Mouse (Mus musculus) midbrain, embryonic 14.5 days (tissue): ENCODE measurements around the gene Tcf7l2. TPM values are rescaled to one million over a fixed set of nuclear protein-coding genes. Genes with fewer than 3 reads are reported as not detected.
A peak's percentile ranks its signal among the peaks of the same experiment; 100 is the strongest.

Source experiments
- ATAC-seq: fragments of 200-750 bp; cut with Nextera tagmentation; 2 replicates; pipeline ENCODE4 v1.8.0; 2017; ENCODE audit warnings: moderate number of reproducible peaks, moderate library complexity; ENCODE audit not compliant: low FRiP score, low TSS enrichment
- DNase-seq: peaks from one replicate; pipeline ENCODE4 v3.0.0-alpha.2; 2015
- H3K27ac ChIP-seq: fragments of 300-500 bp; sonication (generic); replicated peaks from 2 replicates; pipeline ENCODE4 v1.5.1; 2014; ENCODE audit warnings: mild to moderate bottlenecking, low read depth, low read length, moderate library complexity
- H3K27me3 ChIP-seq: fragments of 300-500 bp; sonication (generic); 2 replicates; pipeline ENCODE4 v1.6.1; 2014; ENCODE audit warnings: low read length, control low read depth, mixed read lengths; ENCODE audit not compliant: control insufficient read depth, insufficient read depth
- H3K36me3 ChIP-seq: fragments of 300-500 bp; sonication (generic); 2 replicates; pipeline ENCODE4 v1.6.1; 2014; ENCODE audit warnings: low read length, control low read depth; ENCODE audit not compliant: control insufficient read depth, insufficient read depth
- H3K4me1 ChIP-seq: fragments of 300-500 bp; sonication (generic); 2 replicates; pipeline ENCODE4 v1.6.1; 2014; ENCODE audit warnings: mild to moderate bottlenecking, antibody characterized with exemption, low read length, control low read depth; ENCODE audit not compliant: control insufficient read depth, insufficient read depth
- H3K4me2 ChIP-seq: fragments of 300-500 bp; sonication (generic); 2 replicates; pipeline ENCODE4 v1.6.1; 2014; ENCODE audit warnings: mild to moderate bottlenecking, low read length, moderate library complexity
- H3K4me3 ChIP-seq: fragments of 300-500 bp; sonication (generic); replicated peaks from 2 replicates; pipeline ENCODE4 v1.5.1; 2014; ENCODE audit warnings: low read depth, low read length
- H3K9ac ChIP-seq: fragments of 300-500 bp; sonication (generic); replicated peaks from 2 replicates; pipeline ENCODE4 v1.6.1; 2014; ENCODE audit warnings: mild to moderate bottlenecking, low read length, moderate library complexity
- H3K9me3 ChIP-seq: fragments of 300-500 bp; sonication (generic); 2 replicates; pipeline ENCODE4 v1.6.1; 2016; ENCODE audit warnings: low read length, control low read depth, mixed read lengths; ENCODE audit not compliant: control insufficient read depth
- WGBS: fragments of 180-500 bp; shearing (Covaris S2); extraction: QIAGEN DNeasy Blood & Tissue Kit; methylation state at CpG from one replicate; pipeline ENCODE4 v1.1.7; 2014; 5-methylcytosine and 5-hydroxymethylcytosine counted together
- polyA plus RNA-seq: library from polyadenylated mRNA; unstranded; fragments of >200 nt; fragmentation: Nextera tagmentation; extraction: Ambion mirVana; gene quantifications from 2 replicates; pipeline ENCODE4 v1.2.1, GENCODE M21; 2014

Tcf7l2 gene
- polyA plus RNA-seq, 1 experiment from 2014 or later = 768 TPM

GRCm38 (mm10) chr19:55747237-55747925, 5.8 kb downstream of the Tcf7l2 start:
- WGBS = 25% methylated on average over 13 of the region's 13 CpGs
- peak; percentile 38 for DNase-seq
- H3K4me3 ChIP-seq = peak overlapping the region; percentile 60
- peak overlapping the region; percentile 72 for H3K4me2 ChIP-seq
- peak overlapping the region; percentile 84 for H3K27ac ChIP-seq
- H3K9ac ChIP-seq = peak overlapping the region; percentile 92
- no peaks in the 10 kb centered on the region for H3K36me3 ChIP-seq
- H3K9me3 ChIP-seq = no peaks in the 10 kb centered on the region
- H3K27me3 ChIP-seq = no peaks in the 10 kb centered on the region; the same call in 1 of the 2 replicates
- ATAC-seq = no peak
- peaks cover 69% of the 10 kb centered on the region for H3K4me1 ChIP-seq

- H3K4me3 ChIP-seq = peak overlapping the region; percentile 60
- 25% methylated on average over 6 of the region's 6 CpGs for WGBS
- peak; percentile 17 for DNase-seq
- no peaks in the 10 kb centered on the region for H3K9me3 ChIP-seq
- H3K4me1 ChIP-seq = peaks cover 69% of the 10 kb centered on the region
- H3K4me2 ChIP-seq = peak overlapping the region; percentile 72
- no peak for ATAC-seq
- no peaks in the 10 kb centered on the region; the same call in 1 of the 2 replicates for H3K27me3 ChIP-seq
- H3K9ac ChIP-seq = peak overlapping the region; percentile 54
- peak overlapping the region; percentile 84 for H3K27ac ChIP-seq
- no peaks in the 10 kb centered on the region for H3K36me3 ChIP-seq
Measured at GRCm38 (mm10) chr19:55747926-55748291, 6.3 kb downstream of the Tcf7l2 start.

- peak; percentile 48 for DNase-seq
- Histone ChIP-seq H3K9ac (peak overlapping the region; percentile 54), H3K4me1 (peaks cover 69% of the 10 kb centered on the region), H3K36me3 (no peaks in the 10 kb centered on the region), H3K27me3 (no peaks in the 10 kb centered on the region; the same call in 1 of the 2 replicates), H3K4me2 (peak overlapping the region; percentile 72), H3K27ac (peak overlapping the region; percentile 84), H3K4me3 (peak overlapping the region; percentile 60), H3K9me3 (no peaks in the 10 kb centered on the region)
- ATAC-seq = no peak
- WGBS = 31% methylated on average over 6 of the region's 6 CpGs
Measured at GRCm38 (mm10) chr19:55748801-55749200, 7.2 kb downstream of the Tcf7l2 start.

DNA sequence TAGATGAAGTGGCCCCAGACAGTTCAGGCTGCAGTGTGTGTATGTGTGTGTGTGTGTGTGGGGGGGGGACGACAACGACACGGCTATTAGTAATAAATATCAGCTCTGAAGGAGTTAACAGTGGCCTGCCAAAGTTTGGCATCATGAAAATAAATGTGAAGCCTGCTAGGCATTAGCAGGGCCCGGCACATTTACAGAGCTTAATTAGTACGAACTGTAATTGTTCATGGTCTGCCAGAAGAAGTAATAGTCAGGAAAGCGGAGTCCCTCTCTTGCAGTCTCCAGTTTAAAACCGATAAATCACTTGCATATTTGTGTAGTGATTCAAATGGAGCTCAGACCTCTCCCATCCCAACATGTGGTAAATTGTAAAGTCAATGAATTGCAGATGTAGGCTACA, 7.9 kb downstream of the Tcf7l2 start:
- DNase-seq (peak; percentile 47), ATAC-seq (no peak)
- no peaks in the 10 kb centered on the region for H3K36me3 ChIP-seq
- H3K4me1 ChIP-seq = peaks cover 69% of the 10 kb centered on the region
- peak overlapping the region; percentile 84 for H3K27ac ChIP-seq
- peak overlapping the region; percentile 54 for H3K9ac ChIP-seq
- H3K4me3 ChIP-seq = peak overlapping the region; percentile 60
- WGBS = 30% methylated on average over 7 of the region's 7 CpGs
- no peaks in the 10 kb centered on the region for H3K9me3 ChIP-seq
- H3K4me2 ChIP-seq = peak overlapping the region; percentile 72
- H3K27me3 ChIP-seq = no peaks in the 10 kb centered on the region; the same call in 1 of the 2 replicates

DNA sequence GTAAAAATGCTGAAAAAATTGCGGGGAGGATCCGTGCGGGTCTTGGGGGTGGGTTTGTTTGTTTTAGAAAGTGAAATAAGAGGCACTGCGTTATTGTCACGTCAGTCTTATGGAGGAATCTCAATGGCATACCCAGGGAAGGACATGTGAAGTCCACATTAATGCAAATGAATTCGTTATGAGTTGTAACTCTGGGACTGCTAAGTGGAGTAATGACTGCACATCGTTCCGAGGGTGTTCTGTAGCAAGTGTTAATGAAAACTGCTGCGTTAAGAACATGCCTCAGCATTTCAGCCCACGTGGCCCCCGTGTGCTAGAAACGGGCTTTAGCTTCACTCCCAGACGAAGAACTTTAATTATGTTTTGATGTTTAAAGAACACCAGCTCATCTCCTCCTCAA, 8.4 kb downstream of the Tcf7l2 start:
- H3K9ac ChIP-seq = peak overlapping the region; percentile 54; the same call in 1 of the 2 replicates
- peak overlapping the region; percentile 84; the same call in 1 of the 2 replicates for H3K27ac ChIP-seq
- H3K36me3 ChIP-seq = no peaks in the 10 kb centered on the region
- DNase-seq (peak; percentile 53), ATAC-seq (no peak)
- H3K4me1 ChIP-seq = peaks cover 65% of the 10 kb centered on the region
- no peaks in the 10 kb centered on the region; the same call in 1 of the 2 replicates for H3K27me3 ChIP-seq
- WGBS = 31% methylated on average over 13 of the region's 13 CpGs
- 0 out of 2 replicates have a peak overlapping the region, but pooled peaks have one; percentile 60 for H3K4me3 ChIP-seq
- H3K9me3 ChIP-seq = no peaks in the 10 kb centered on the region
- peak overlapping the region; percentile 72 for H3K4me2 ChIP-seq

GRCm38 (mm10) chr19:55750465-55750864, 8.8 kb downstream of the Tcf7l2 start:
- peak overlapping the region; percentile 84 for H3K27ac ChIP-seq
- peaks cover 61% of the 10 kb centered on the region for H3K4me1 ChIP-seq
- peak overlapping the region; percentile 72 for H3K4me2 ChIP-seq
- DNase-seq = no peak
- H3K4me3 ChIP-seq = 0 out of 2 replicates have a peak overlapping the region, but pooled peaks have one; percentile 0
- ATAC-seq = no peak
- peak overlapping the region; percentile 54; the same call in 1 of the 2 replicates for H3K9ac ChIP-seq
- H3K9me3 ChIP-seq = no peaks in the 10 kb centered on the region
- WGBS = 34% methylated on average over 7 of the region's 7 CpGs
- no peaks in the 10 kb centered on the region; the same call in 1 of the 2 replicates for H3K27me3 ChIP-seq
- H3K36me3 ChIP-seq = no peaks in the 10 kb centered on the region

DNA sequence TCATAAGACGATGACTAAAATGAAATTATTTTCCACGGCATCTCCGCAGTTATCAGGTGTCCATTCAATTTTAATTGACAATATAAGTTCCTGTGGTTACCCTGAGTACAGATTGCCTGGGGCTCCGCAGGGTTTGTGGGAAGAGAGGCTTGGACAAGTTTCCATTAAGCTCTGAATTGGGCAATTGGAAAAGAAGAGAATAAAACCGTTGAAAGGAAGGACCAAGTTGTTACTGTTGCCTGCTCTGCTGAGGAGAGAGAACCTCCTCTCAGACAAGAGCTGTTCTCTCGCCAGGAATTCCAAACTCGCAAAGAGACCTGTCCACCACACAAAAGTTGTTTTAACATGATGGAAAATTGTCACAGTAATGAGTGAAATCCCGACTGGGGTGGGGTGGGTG, 11.2 kb downstream of the Tcf7l2 start:
- ATAC-seq = no peak
- H3K27ac ChIP-seq = 0 out of 2 replicates have a peak overlapping the region, but pooled peaks have one; percentile 27

GRCm38 (mm10) chr19:55754303-55754702, 12.7 kb downstream of the Tcf7l2 start:
- Histone ChIP-seq H3K9me3 (no peaks in the 10 kb centered on the region), H3K27me3 (no peaks in the 10 kb centered on the region), H3K4me2 (no peak overlapping the region), H3K4me1 (peaks cover 33% of the 10 kb centered on the region), H3K36me3 (no peaks in the 10 kb centered on the region), H3K9ac (no peak overlapping the region), H3K4me3 (no peak overlapping the region), H3K27ac (no peak overlapping the region)
- ATAC-seq (no peak), DNase-seq (no peak)
- 67% methylated on average over 7 of the region's 7 CpGs for WGBS

More for the DNA sequence above, 11.2 kb downstream of the Tcf7l2 start:
- Histone ChIP-seq H3K4me3 (no peak overlapping the region), H3K36me3 (no peaks in the 10 kb centered on the region), H3K9ac (no peak overlapping the region), H3K4me2 (peak overlapping the region; percentile 72; the same call in 1 of the 2 replicates), H3K9me3 (no peaks in the 10 kb centered on the region), H3K4me1 (peaks cover 43% of the 10 kb centered on the region), H3K27me3 (no peaks in the 10 kb centered on the region; the same call in 1 of the 2 replicates)
- WGBS = 53% methylated on average over 8 of the region's 8 CpGs
- peak; percentile 48 for DNase-seq

- H3K36me3 ChIP-seq = no peaks in the 10 kb centered on the region
- H3K4me1 ChIP-seq = peaks cover 21% of the 10 kb centered on the region
- no peak overlapping the region for H3K27ac ChIP-seq
- H3K4me3 ChIP-seq = no peak overlapping the region
- H3K4me2 ChIP-seq = no peak overlapping the region
- WGBS = 94% methylated on average over 9 of the region's 9 CpGs
- DNase-seq (no peak), ATAC-seq (no peak)
- H3K9ac ChIP-seq = no peak overlapping the region
- H3K27me3 ChIP-seq = no peaks in the 10 kb centered on the region
- no peaks in the 10 kb centered on the region for H3K9me3 ChIP-seq
Measured at GRCm38 (mm10) chr19:55755462-55755861, 13.8 kb downstream of the Tcf7l2 start.
